Mouse (Mus musculus): ENCODE data around the gene Iars. TPM values are rescaled to one million over a fixed set of nuclear protein-coding genes. Genes with fewer than 3 reads are reported as not detected.

The Iars gene
- 15.0 and 38.0 TPM in 2 replicates for polyA plus RNA-seq (2012; rRNA removed; ENCODE audit: low replicate concordance)

GRCm38 (mm10) chr13:49681351-49682232 lies at the start of gene Iars:
Gene Iars, plus strand, starts transcription at chr13:49682100.

GRCm38 (mm10) chr13:49652481-49653179 lies 29.3 kb upstream of the Iars start, which contains the start of the genes Cenpp and Nol8:
Gene Cenpp, minus strand, starts transcription at chr13:49652785.
Gene Nol8, plus strand, starts transcription at chr13:49653078.

Other genes with a start within 250 kb of the Iars start
- 0.07 and 0.09 TPM in 2 replicates for gene Tes3-ps, start 188.8 kb upstream of the Iars start, polyA plus RNA-seq (2012; rRNA removed; ENCODE audit: low replicate concordance)
- 5.0 and 6.9 TPM in 2 replicates for gene Ecm2, start 177.3 kb upstream of the Iars start, polyA plus RNA-seq (2012; rRNA removed; ENCODE audit: low replicate concordance)
- 4.6 and 7.2 TPM in 2 replicates for gene Aspn, start 137.7 kb upstream of the Iars start, polyA plus RNA-seq (2012; rRNA removed; ENCODE audit: low replicate concordance)
- 0.60 and 0.64 TPM in 2 replicates for gene Omd, start 99.6 kb upstream of the Iars start, polyA plus RNA-seq (2012; rRNA removed; ENCODE audit: low replicate concordance)
- gene Ogn, start 74.1 kb upstream of the Iars start, polyA plus RNA-seq (2012; rRNA removed; ENCODE audit: low replicate concordance), result 24.3 and 30.8 TPM in 2 replicates
- 0.43 and 0.71 TPM in 2 replicates for gene Cenpp, start 29.3 kb upstream of the Iars start, polyA plus RNA-seq (2012; rRNA removed; ENCODE audit: low replicate concordance)
- 1.8 and 2.8 TPM in 2 replicates for gene Nol8, start 29.0 kb upstream of the Iars start, polyA plus RNA-seq (2012; rRNA removed; ENCODE audit: low replicate concordance)
- gene Gm30302, start 116.9 kb downstream of the Iars start, polyA plus RNA-seq (2012; rRNA removed; ENCODE audit: low replicate concordance), result not detected in 2 replicates